Comparison of ENCODE assay signal across 8 mouse cellular contexts in the genomic region with DNA sequence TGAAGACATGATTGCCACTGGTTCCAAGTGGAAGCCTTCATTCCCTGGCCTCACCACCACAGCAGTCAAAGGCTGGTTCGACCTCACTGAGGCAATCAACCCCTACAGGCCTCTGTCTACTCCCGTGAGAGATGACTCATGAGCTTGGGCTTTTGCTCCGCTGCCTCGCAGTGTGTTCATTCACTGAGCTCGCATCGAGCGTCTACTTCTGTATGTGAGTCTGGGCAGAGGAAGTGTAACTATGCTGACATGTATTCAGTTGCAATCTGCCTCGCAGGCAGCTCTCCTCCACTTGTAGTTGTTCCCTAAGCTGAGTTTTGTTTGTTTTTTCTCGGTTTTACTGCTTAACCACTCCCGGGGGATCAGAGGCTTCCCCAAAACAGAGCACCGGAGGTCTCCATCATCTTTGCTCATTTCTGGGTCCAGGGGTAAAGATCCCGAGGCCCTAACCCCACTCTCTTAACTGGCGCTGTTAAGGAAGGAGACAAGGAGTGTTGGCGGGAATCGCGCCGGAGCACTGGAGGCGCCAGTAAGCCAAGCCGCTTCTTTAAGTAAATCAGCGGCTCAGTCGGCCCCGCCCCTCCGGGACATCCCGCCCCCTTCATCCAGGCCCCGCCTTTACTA. TPM values are rescaled to one million over a fixed set of nuclear protein-coding genes. Genes with fewer than 3 reads are reported as not detected.
DNase-seq lines count a peak whose midpoint lies in the region; ATAC-seq and TF ChIP-seq lines count a peak whose summit lies in the region.

No protein-coding gene starts in this region.

- ATAC-seq in forebrain, postnatal 0 days: peak; percentile 30; the same call in 1 of the 2 replicates
- no peak; the same call in 1 of the 2 replicates for ATAC-seq in hindbrain, embryonic 14.5 days (ENCODE audit: low FRiP score)
- ATAC-seq in liver, embryonic 16.5 days (ENCODE audit: low read depth): peak; percentile 20
- peak; percentile 19; the same call in 1 of the 2 replicates for ATAC-seq in neural tube, embryonic 12.5 days (ENCODE audit: low FRiP score, low read depth)

- H3K4me3 ChIP-seq in forebrain, postnatal 0 days (ENCODE audit: low read depth, low read length): peak overlapping the region; percentile 72
- peak overlapping the region; percentile 87 for H3K4me3 ChIP-seq in hindbrain, embryonic 14.5 days (replicated peaks; ENCODE audit: low read length)
- H3K4me3 ChIP-seq in liver, embryonic 16.5 days (ENCODE audit: low read depth, low read length): peak overlapping the region; percentile 62
- H3K4me3 ChIP-seq in neural tube, embryonic 12.5 days: peak overlapping the region; percentile 93

- H3K27ac ChIP-seq in forebrain, postnatal 0 days (ENCODE audit: low read depth, low read length): peak overlapping the region; percentile 79
- peak overlapping the region; percentile 82; the same call in 1 of the 2 replicates for H3K27ac ChIP-seq in hindbrain, embryonic 14.5 days
- peak overlapping the region; percentile 1; the same call in 1 of the 2 replicates for H3K27ac ChIP-seq in liver, embryonic 16.5 days (ENCODE audit: low read length)
- no peak overlapping the region for H3K27ac ChIP-seq in neural tube, embryonic 12.5 days

- 1% methylated on average over 24 of the region's 25 CpGs for WGBS in forebrain, postnatal 0 days
- under 1% methylated on average over 25 of the region's 25 CpGs for WGBS in hindbrain, embryonic 14.5 days
- WGBS in liver, embryonic 16.5 days (ENCODE audit: insufficient replicate concordance): under 1% methylated on average over 25 of the region's 25 CpGs
- WGBS in neural tube, embryonic 12.5 days: 1% methylated on average over 25 of the region's 25 CpGs

- H3K27me3 ChIP-seq in forebrain, postnatal 0 days (ENCODE audit: insufficient read depth, low read length): no peaks in the 10 kb centered on the region
- H3K27me3 ChIP-seq in hindbrain, embryonic 14.5 days (ENCODE audit: control insufficient read depth, insufficient read depth, low read length): no peaks in the 10 kb centered on the region
- H3K27me3 ChIP-seq in liver, embryonic 16.5 days (ENCODE audit: control insufficient read depth, insufficient read depth, low read depth, low read length): peaks cover 25% of the 10 kb centered on the region
- no peaks in the 10 kb centered on the region for H3K27me3 ChIP-seq in neural tube, embryonic 12.5 days (replicated peaks)

- peak; percentile 35 for DNase-seq in right cerebral cortex, adult 18-20 months
- no peak for DNase-seq in right cerebral cortex, postnatal 36 days (ENCODE audit: low spot score in 2 of 2)
- peak; percentile 36 for DNase-seq in adrenal gland, postnatal 25 days
- peak; percentile 72 for DNase-seq in forebrain, postnatal 0 days
- peak; percentile 62 for DNase-seq in hindbrain, embryonic 14.5 days (ENCODE audit: low spot score)
- no peak for DNase-seq in cerebellum, postnatal 4 days (ENCODE audit: low spot score in 2 of 2)

- peak; percentile 37 for TF ChIP-seq CTCF in forebrain, postnatal 0 days (IDR thresholded peaks at IDR 0.05; ENCODE audit: low read depth)

- H3K4me2 ChIP-seq in forebrain, postnatal 0 days (ENCODE audit: low read depth): peak overlapping the region; percentile 74
- H3K4me2 ChIP-seq in hindbrain, embryonic 14.5 days (replicated peaks): peak overlapping the region; percentile 58
- peak overlapping the region; percentile 56 for H3K4me2 ChIP-seq in liver, embryonic 16.5 days (ENCODE audit: low read depth, low read length)
- peak overlapping the region; percentile 81 for H3K4me2 ChIP-seq in neural tube, embryonic 12.5 days (replicated peaks)

- H3K9ac ChIP-seq in forebrain, postnatal 0 days: peak overlapping the region; percentile 68
- peak overlapping the region; percentile 31 for H3K9ac ChIP-seq in hindbrain, embryonic 14.5 days
- H3K9ac ChIP-seq in liver, embryonic 16.5 days (ENCODE audit: low read depth, low read length): no peak overlapping the region; the same call in 1 of the 2 replicates
- peak overlapping the region; percentile 49 for H3K9ac ChIP-seq in neural tube, embryonic 12.5 days

- H3K9me3 ChIP-seq in forebrain, postnatal 0 days (ENCODE audit: low read length): no peaks in the 10 kb centered on the region
- H3K9me3 ChIP-seq in hindbrain, embryonic 14.5 days (ENCODE audit: control insufficient read depth, low read length): no peaks in the 10 kb centered on the region
- H3K9me3 ChIP-seq in liver, embryonic 16.5 days (replicated peaks; ENCODE audit: control insufficient read depth, low read length): no peaks in the 10 kb centered on the region
- no peaks in the 10 kb centered on the region for H3K9me3 ChIP-seq in neural tube, embryonic 12.5 days

- H3K4me1 ChIP-seq in forebrain, postnatal 0 days (ENCODE audit: insufficient read depth): peaks cover 24% of the 10 kb centered on the region; the same call in 1 of the 2 replicates
- H3K4me1 ChIP-seq in hindbrain, embryonic 14.5 days (replicated peaks; ENCODE audit: control insufficient read depth, insufficient read depth, low read length): peaks cover 35% of the 10 kb centered on the region
- H3K4me1 ChIP-seq in liver, embryonic 16.5 days (ENCODE audit: control insufficient read depth, low read depth, low read length): peaks cover 4% of the 10 kb centered on the region
- H3K4me1 ChIP-seq in neural tube, embryonic 12.5 days: peaks cover 26% of the 10 kb centered on the region

- no peaks in the 10 kb centered on the region for H3K36me3 ChIP-seq in forebrain, postnatal 0 days (ENCODE audit: insufficient read depth)
- H3K36me3 ChIP-seq in hindbrain, embryonic 14.5 days (replicated peaks; ENCODE audit: control insufficient read depth, insufficient read depth): no peaks in the 10 kb centered on the region
- no peaks in the 10 kb centered on the region for H3K36me3 ChIP-seq in liver, embryonic 16.5 days (ENCODE audit: control insufficient read depth, insufficient read depth)
- no peaks in the 10 kb centered on the region for H3K36me3 ChIP-seq in neural tube, embryonic 12.5 days

RNA-seq across cellular contexts. Expression of a gene that starts 0.6 kb away (rescaled TPM):
- total RNA-seq in adrenal gland, postnatal 25 days (2021): 12.1 and 14.1 TPM in 2 replicates
- total RNA-seq in forebrain, postnatal 0 days (2014; rRNA removed): 29.0 and 29.6 TPM in 2 replicates
- 17.4 and 18.9 TPM in 2 replicates for polyA plus RNA-seq in forebrain, postnatal 0 days (2015; fragmentation: Nextera tagmentation; extraction: Ambion mirVana)
- polyA plus RNA-seq in hindbrain, embryonic 14.5 days (2014; fragmentation: Nextera tagmentation; extraction: Ambion mirVana): 15.5 and 15.7 TPM in 2 replicates
- polyA plus RNA-seq in liver, embryonic 16.5 days (2015; fragmentation: Nextera tagmentation; extraction: Ambion mirVana): 0.98 and 1.2 TPM in 2 replicates
- polyA plus RNA-seq in neural tube, embryonic 12.5 days (2016; fragmentation: Nextera tagmentation; extraction: Ambion mirVana): 35.3 and 37.4 TPM in 2 replicates

Comparison
In these comparisons a context has a peak if more than half of its experiments do, and no peak if none do; other contexts are left out.
1. DNase-seq: peak in right cerebral cortex, adult 18-20 months (single experiment), adrenal gland, postnatal 25 days (single experiment), forebrain, postnatal 0 days (single experiment) and hindbrain, embryonic 14.5 days (single experiment); none in right cerebral cortex, postnatal 36 days (0 of 2) and cerebellum, postnatal 4 days (0 of 2).
2. Peak in every context shown above with its lines, with median percentiles within 50 percentile points of each other: H3K4me2 ChIP-seq and H3K4me3 ChIP-seq.